Mouse (Mus musculus) thymus, adult 2 months (tissue): ENCODE results near the gene Aatf. TPM values are rescaled to one million over a fixed set of nuclear protein-coding genes. Genes with fewer than 3 reads are reported as not detected.

Experiments used
- DNase-seq: peaks from one replicate; pipeline ENCODE4 v3.0.0; 2021
- H3K27ac ChIP-seq: fragments of 200-500 bp; 2 replicates; pipeline ENCODE4 v1.5.1; 2012; ENCODE audit warnings: low read length, control low read depth; ENCODE audit not compliant: control insufficient read depth, insufficient read depth
- H3K27me3 ChIP-seq: fragments of 200-500 bp; 2 replicates; pipeline ENCODE4 v1.6.1; 2012; ENCODE audit warnings: mild to moderate bottlenecking, low read length, moderate library complexity, mixed read lengths; ENCODE audit not compliant: control insufficient read depth, insufficient read depth
- H3K36me3 ChIP-seq: fragments of 200-500 bp; 2 replicates; pipeline ENCODE4 v1.6.1; 2012; ENCODE audit warnings: mild to moderate bottlenecking, low read length, moderate library complexity; ENCODE audit not compliant: control insufficient read depth, insufficient read depth
- H3K4me1 ChIP-seq: fragments of 200-500 bp; replicated peaks from 2 replicates; pipeline ENCODE4 v1.6.1; 2012; ENCODE audit warnings: low read length; ENCODE audit not compliant: control insufficient read depth, insufficient read depth
- H3K4me3 ChIP-seq: fragments of 200-500 bp; 2 replicates; pipeline ENCODE4 v1.5.1; 2012; ENCODE audit warnings: mild to moderate bottlenecking, low read length, control low read depth, moderate library complexity; ENCODE audit not compliant: control insufficient read depth, insufficient read depth
- CTCF ChIP-seq: fragments of 200-500 bp; IDR thresholded peaks from 2 replicates; pipeline ENCODE4 v1.5.1; 2012; ENCODE audit warnings: mild to moderate bottlenecking, control low read depth, low read length, moderate library complexity, borderline replicate concordance; ENCODE audit not compliant: control insufficient read depth, poor library complexity, insufficient read depth; ENCODE audit errors: extremely low read depth
- POLR2A ChIP-seq: fragments of 200-500 bp; IDR thresholded peaks from 2 replicates; pipeline ENCODE4 v1.6.1; 2012; ENCODE audit warnings: mild to moderate bottlenecking, low read length, control low read depth, moderate library complexity; ENCODE audit not compliant: control insufficient read depth, poor library complexity, insufficient read depth; ENCODE audit errors: extremely low read depth
- WGBS: fragments of 180-500 bp; shearing (Covaris S2); methylation state at CpG from one replicate; pipeline ENCODE4 v1.1.7; 2018; 5-methylcytosine and 5-hydroxymethylcytosine counted together
- polyA plus RNA-seq: library from polyadenylated mRNA; depleted of rRNA; stranded (reverse); fragments of >200 nt; gene quantifications from 2 replicates; pipeline ENCODE4 v1.2.3, GENCODE M21; 2012; rRNA removed

Gene Aatf
- polyA plus RNA-seq, 1 experiment = 5.6 TPM

- 95% methylated on average over 6 of the region's 6 CpGs for WGBS
- H3K27me3 ChIP-seq = no peaks in the 10 kb centered on the region
Measured at GRCm38 (mm10) chr11:84389332-84389731, 124.0 kb downstream of the Aatf start.

DNA sequence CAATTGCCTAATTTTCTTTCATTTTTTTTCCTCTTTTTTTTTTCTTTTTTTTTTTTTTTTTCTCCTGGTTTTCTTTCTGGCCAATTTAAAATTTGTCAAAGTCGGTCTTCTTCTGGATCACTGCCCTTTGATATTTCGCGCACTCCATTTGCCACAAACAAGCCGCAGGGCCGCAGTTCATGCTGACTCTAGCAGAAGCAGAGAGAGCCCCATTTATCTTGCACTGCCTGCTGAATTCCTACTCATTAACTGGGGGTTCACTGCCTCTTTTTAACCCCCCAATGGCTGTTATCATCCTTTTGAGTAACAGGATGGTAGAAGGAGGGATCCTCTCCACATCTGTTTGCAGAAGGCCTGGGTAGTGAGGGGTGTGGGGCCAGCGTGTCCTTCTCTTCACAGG is 129.4 kb downstream of the Aatf start:
- no peak overlapping the region for H3K4me3 ChIP-seq
- H3K4me1 ChIP-seq = no peaks in the 10 kb centered on the region
- H3K27me3 ChIP-seq = no peaks in the 10 kb centered on the region
- H3K36me3 ChIP-seq = no peaks in the 10 kb centered on the region
- TF ChIP-seq CTCF (no peak), POLR2A (no peak)
- 98% methylated on average over 6 of the region's 6 CpGs for WGBS
- H3K27ac ChIP-seq = no peak overlapping the region
- DNase-seq = no peak

More at GRCm38 (mm10) chr11:84389332-84389731, 124.0 kb downstream of the Aatf start:
- no peak for DNase-seq
- Histone ChIP-seq H3K4me3 (no peak overlapping the region), H3K27ac (no peak overlapping the region), H3K36me3 (no peaks in the 10 kb centered on the region), H3K4me1 (no peaks in the 10 kb centered on the region)
- no peak for TF ChIP-seq POLR2A
- TF ChIP-seq CTCF = no peak

- no peak overlapping the region for H3K27ac ChIP-seq
- no peaks in the 10 kb centered on the region for H3K4me1 ChIP-seq
- 97% methylated on average over 13 of the region's 13 CpGs for WGBS
- H3K36me3 ChIP-seq = no peaks in the 10 kb centered on the region
- no peaks in the 10 kb centered on the region for H3K27me3 ChIP-seq
- DNase-seq = no peak
- no peak overlapping the region for H3K4me3 ChIP-seq
- TF ChIP-seq CTCF (no peak), POLR2A (no peak)
Measured at GRCm38 (mm10) chr11:84382450-84382849, 130.9 kb downstream of the Aatf start.

GRCm38 (mm10) chr11:84376510-84377365 is 136.6 kb downstream of the Aatf start:
- H3K4me1 ChIP-seq = no peaks in the 10 kb centered on the region
- H3K4me3 ChIP-seq = no peak overlapping the region
- TF ChIP-seq POLR2A (no peak), CTCF (no peak)
- DNase-seq = no peak
- H3K27ac ChIP-seq = no peak overlapping the region
- H3K27me3 ChIP-seq = no peaks in the 10 kb centered on the region
- WGBS = 98% methylated on average over 13 of the region's 13 CpGs
- no peaks in the 10 kb centered on the region for H3K36me3 ChIP-seq

- no peak overlapping the region for H3K27ac ChIP-seq
- TF ChIP-seq POLR2A = no peak
- TF ChIP-seq CTCF = no peak
- no peak for DNase-seq
- no peaks in the 10 kb centered on the region for H3K4me1 ChIP-seq
- H3K4me3 ChIP-seq = no peak overlapping the region
- 93% methylated on average over 3 of the region's 3 CpGs for WGBS
- no peaks in the 10 kb centered on the region for H3K36me3 ChIP-seq
- H3K27me3 ChIP-seq = no peaks in the 10 kb centered on the region
Measured at GRCm38 (mm10) chr11:84375951-84376496, 137.3 kb downstream of the Aatf start.

DNA sequence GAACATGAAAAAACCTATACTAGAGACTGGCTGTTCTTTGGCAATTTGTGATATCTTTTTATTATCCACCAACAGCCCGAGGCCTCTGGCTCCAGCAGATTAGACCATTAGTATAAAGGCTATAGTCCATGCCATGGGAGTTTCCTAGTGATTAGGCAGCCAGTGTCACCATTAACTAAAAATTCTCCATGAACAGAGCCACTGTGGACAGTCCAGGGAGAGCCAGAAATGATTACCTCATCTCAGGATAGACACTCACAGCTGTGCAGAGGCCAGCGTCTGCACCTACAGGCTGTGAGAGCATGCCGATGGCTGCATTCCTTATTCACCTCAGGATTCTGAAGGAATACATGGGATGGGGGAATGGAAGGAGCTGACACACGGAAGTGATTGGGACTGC is 140.2 kb downstream of the Aatf start:
- Histone ChIP-seq H3K4me1 (no peaks in the 10 kb centered on the region), H3K27me3 (no peaks in the 10 kb centered on the region), H3K4me3 (no peak overlapping the region), H3K36me3 (no peaks in the 10 kb centered on the region), H3K27ac (no peak overlapping the region)
- TF ChIP-seq CTCF (no peak), POLR2A (no peak)
- DNase-seq = no peak
- WGBS = 97% methylated on average over 4 of the region's 4 CpGs

Other genes with a start within 250 kb of the Aatf start
- 0.04 and 0.13 TPM in 2 replicates for gene Lhx1, start 12.0 kb upstream of the Aatf start, polyA plus RNA-seq